Mouse (Mus musculus): Measurements from ENCODE around the gene Ext2. TPM values are rescaled to one million over a fixed set of nuclear protein-coding genes. Genes with fewer than 3 reads are reported as not detected.
A peak's percentile ranks its signal among the peaks of the same experiment; 100 is the strongest.

Gene Ext2
- total and polyA plus RNA-seq, 3 experiments: 28.9 to 44.0 (median 43.8) TPM

DNA sequence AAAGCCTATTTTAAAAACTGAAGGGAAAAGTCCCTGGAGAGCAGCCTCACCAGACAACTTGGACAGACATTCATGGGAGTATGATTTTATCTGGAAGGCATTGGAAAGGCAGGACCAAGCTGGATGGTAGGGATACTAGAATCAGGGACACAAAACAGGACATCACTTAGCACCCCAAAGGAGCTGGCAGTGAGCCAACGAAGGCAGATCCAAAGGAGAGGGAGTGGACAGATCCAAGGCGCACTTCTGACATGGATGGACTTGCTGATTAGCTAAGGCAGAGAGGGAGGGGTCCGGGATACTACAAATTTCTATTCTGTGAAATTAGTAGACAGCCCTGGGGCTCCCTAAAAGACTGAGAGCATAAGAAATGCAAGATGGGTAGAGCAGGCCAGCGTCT lies 16.8 kb downstream of the Ext2 start:
- Histone ChIP-seq H3K27ac (no peak overlapping the region), H3K36me3 (ENCODE audit: control insufficient read depth, insufficient read depth, low read length) (no peaks in the 10 kb centered on the region), H3K4me1 (ENCODE audit: control insufficient read depth, insufficient read depth, low read length) (no peaks in the 10 kb centered on the region), H3K9ac (ENCODE audit: low read depth, low read length) (no peak overlapping the region), H3K27me3 (ENCODE audit: control insufficient read depth, insufficient read depth, low read length) (no peaks in the 10 kb centered on the region), H3K79me2 (replicated peaks; ENCODE audit: control insufficient read depth, insufficient read depth, low read length) (no peaks in the 10 kb centered on the region; the same call in 1 of the 2 replicates), H3K4me3 (no peak overlapping the region)
- no peak for DNase-seq
- 76% methylated on average over 4 of the region's 4 CpGs for WGBS
- intact Hi-C loops (cut with DNase I): no loop called here
- TF ChIP-seq EP300 (IDR thresholded peaks at IDR 0.05; ENCODE audit: insufficient read depth, low read depth, low read length) (no peak), POLR2A (IDR thresholded peaks at IDR 0.05; ENCODE audit: insufficient read depth, low read depth, low read length) (no peak), CTCF (IDR thresholded peaks at IDR 0.05) (no peak)

DNA sequence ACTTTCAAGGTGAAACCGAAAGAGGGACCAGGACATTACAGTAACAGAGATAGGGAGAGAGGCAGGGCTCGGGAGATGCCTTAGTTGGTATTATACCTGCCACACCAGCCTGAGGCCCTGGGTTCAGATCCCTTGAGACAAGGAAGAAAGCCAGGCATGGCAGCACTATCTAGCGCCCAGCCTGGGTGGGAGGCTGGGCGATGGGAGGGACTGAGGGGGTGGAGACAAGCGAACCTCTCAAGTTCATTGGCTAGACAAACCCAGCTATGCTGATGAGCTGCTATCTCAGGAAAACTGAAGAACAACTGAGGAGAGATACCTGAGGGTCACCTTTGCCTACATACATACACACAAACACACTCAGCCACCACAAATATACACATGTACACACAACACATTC lies 17.3 kb downstream of the Ext2 start:
- Histone ChIP-seq H3K27me3 (ENCODE audit: control insufficient read depth, insufficient read depth, low read length) (no peaks in the 10 kb centered on the region), H3K4me3 (no peak overlapping the region), H3K4me1 (ENCODE audit: control insufficient read depth, insufficient read depth, low read length) (no peaks in the 10 kb centered on the region), H3K9ac (ENCODE audit: low read depth, low read length) (no peak overlapping the region), H3K79me2 (replicated peaks; ENCODE audit: control insufficient read depth, insufficient read depth, low read length) (no peaks in the 10 kb centered on the region; the same call in 1 of the 2 replicates), H3K36me3 (ENCODE audit: control insufficient read depth, insufficient read depth, low read length) (no peaks in the 10 kb centered on the region), H3K27ac (no peak overlapping the region)
- 90% methylated on average over 5 of the region's 5 CpGs for WGBS
- DNase-seq: no peak
- intact Hi-C loops (cut with DNase I): no loop called here
- no peak for TF ChIP-seq EP300 (IDR thresholded peaks at IDR 0.05; ENCODE audit: insufficient read depth, low read depth, low read length)
- TF ChIP-seq POLR2A (IDR thresholded peaks at IDR 0.05; ENCODE audit: insufficient read depth, low read depth, low read length): no peak
- TF ChIP-seq CTCF (IDR thresholded peaks at IDR 0.05): no peak

DNA sequence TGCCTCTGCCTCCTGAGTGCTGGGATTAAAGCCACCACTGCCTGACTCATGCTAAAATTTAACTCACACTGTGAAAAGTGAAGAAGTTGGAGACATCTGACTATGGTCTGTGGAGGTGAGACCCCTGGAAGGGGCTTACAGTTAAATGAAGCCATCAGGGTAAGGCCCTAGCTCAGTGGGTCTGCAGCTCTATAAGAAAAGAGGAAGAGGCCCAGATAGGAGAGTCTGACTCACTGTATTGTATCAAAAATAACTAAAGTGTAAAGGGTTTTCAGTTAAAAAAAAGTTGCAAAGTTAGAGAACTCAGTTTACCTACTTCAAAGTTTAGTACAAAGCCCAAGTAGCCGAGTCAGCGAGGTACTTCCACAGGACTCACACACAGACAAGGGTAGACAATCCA lies 19.4 kb downstream of the Ext2 start:
- H3K4me1 ChIP-seq (ENCODE audit: control insufficient read depth, insufficient read depth, low read length): no peaks in the 10 kb centered on the region
- H3K79me2 ChIP-seq (replicated peaks; ENCODE audit: control insufficient read depth, insufficient read depth, low read length): no peaks in the 10 kb centered on the region; the same call in 1 of the 2 replicates
- intact Hi-C loops (cut with DNase I): no loop called here
- 89% methylated on average over 2 of the region's 2 CpGs for WGBS
- no peak overlapping the region for H3K4me3 ChIP-seq
- no peak for DNase-seq
- TF ChIP-seq CTCF (IDR thresholded peaks at IDR 0.05) (no peak), POLR2A (IDR thresholded peaks at IDR 0.05; ENCODE audit: insufficient read depth, low read depth, low read length) (no peak), EP300 (IDR thresholded peaks at IDR 0.05; ENCODE audit: insufficient read depth, low read depth, low read length) (no peak)
- H3K9ac ChIP-seq (ENCODE audit: low read depth, low read length): no peak overlapping the region
- H3K27me3 ChIP-seq (ENCODE audit: control insufficient read depth, insufficient read depth, low read length): no peaks in the 10 kb centered on the region
- H3K36me3 ChIP-seq (ENCODE audit: control insufficient read depth, insufficient read depth, low read length): no peaks in the 10 kb centered on the region
- no peak overlapping the region for H3K27ac ChIP-seq

DNA sequence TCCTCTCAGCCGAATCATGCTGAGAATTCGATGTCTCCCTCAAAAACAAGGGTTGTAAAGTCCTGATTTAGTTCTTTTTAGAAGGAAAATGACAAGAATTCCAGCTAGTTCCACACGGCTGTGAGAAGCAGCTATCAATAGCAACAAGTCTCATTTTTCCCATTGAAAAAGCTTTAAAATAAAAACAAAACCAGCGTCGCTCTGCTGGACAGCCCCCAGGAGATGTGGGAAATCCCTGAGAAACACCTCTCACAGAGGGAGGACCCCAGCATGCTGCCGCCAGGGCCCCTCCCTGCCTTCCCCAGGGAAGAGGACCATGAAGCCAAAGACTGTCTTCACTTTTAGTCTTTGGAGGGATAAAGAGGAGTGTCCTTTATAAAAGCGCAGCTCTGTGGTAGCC lies 21.3 kb downstream of the Ext2 start:
- no peak for DNase-seq
- H3K36me3 ChIP-seq (ENCODE audit: control insufficient read depth, insufficient read depth, low read length): no peaks in the 10 kb centered on the region
- H3K27ac ChIP-seq: no peak overlapping the region
- TF ChIP-seq CTCF (IDR thresholded peaks at IDR 0.05) (no peak), POLR2A (IDR thresholded peaks at IDR 0.05; ENCODE audit: insufficient read depth, low read depth, low read length) (no peak), EP300 (IDR thresholded peaks at IDR 0.05; ENCODE audit: insufficient read depth, low read depth, low read length) (no peak)
- no peak overlapping the region for H3K4me3 ChIP-seq
- H3K79me2 ChIP-seq (replicated peaks; ENCODE audit: control insufficient read depth, insufficient read depth, low read length): no peaks in the 10 kb centered on the region
- no peak overlapping the region for H3K9ac ChIP-seq (ENCODE audit: low read depth, low read length)
- 71% methylated on average over 7 of the region's 7 CpGs for WGBS
- intact Hi-C loops (cut with DNase I): no loop called here
- H3K27me3 ChIP-seq (ENCODE audit: control insufficient read depth, insufficient read depth, low read length): no peaks in the 10 kb centered on the region
- peaks cover 2% of the 10 kb centered on the region; the same call in 1 of the 2 replicates for H3K4me1 ChIP-seq (ENCODE audit: control insufficient read depth, insufficient read depth, low read length)

DNA sequence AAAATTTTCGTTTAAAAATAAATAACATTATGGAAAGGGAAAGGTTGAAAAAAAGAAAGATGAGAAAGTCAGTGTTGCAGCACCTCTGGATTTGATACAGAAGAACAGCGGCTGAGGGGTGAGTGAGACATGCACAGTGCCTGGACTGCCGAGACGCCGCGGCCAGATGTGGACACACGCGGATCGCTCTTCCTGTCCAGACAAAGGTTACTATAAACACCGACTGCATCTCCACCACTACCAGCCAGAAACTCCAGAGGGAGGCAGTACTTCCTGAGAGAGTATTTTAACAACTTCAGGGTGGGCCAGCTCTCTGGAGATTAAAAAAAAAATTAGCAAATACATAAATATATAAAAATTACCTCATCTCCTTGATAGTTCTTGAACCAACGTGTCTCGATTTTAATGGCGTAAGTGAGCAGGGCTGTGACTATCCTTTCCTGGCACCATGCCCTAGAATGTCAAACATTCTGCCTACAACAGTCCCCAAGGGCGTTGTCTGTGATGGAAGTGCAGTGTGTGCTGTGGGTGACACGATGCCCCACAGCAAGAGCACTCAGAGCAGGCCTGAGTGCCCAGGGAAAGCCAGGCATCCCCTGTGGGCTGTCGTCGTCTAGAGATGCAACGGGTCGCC lies 25.1 kb downstream of the Ext2 start:
- Histone ChIP-seq H3K79me2 (replicated peaks; ENCODE audit: control insufficient read depth, insufficient read depth, low read length) (no peaks in the 10 kb centered on the region), H3K4me1 (ENCODE audit: control insufficient read depth, insufficient read depth, low read length) (peaks cover 2% of the 10 kb centered on the region; the same call in 1 of the 2 replicates), H3K9ac (ENCODE audit: low read depth, low read length) (no peak overlapping the region), H3K4me3 (no peak overlapping the region), H3K27me3 (ENCODE audit: control insufficient read depth, insufficient read depth, low read length) (no peaks in the 10 kb centered on the region), H3K27ac (no peak overlapping the region), H3K36me3 (ENCODE audit: control insufficient read depth, insufficient read depth, low read length) (no peaks in the 10 kb centered on the region)
- intact Hi-C loops (cut with DNase I): no loop called here
- no peak for TF ChIP-seq POLR2A (IDR thresholded peaks at IDR 0.05; ENCODE audit: insufficient read depth, low read depth, low read length)
- no peak for TF ChIP-seq EP300 (IDR thresholded peaks at IDR 0.05; ENCODE audit: insufficient read depth, low read depth, low read length)
- peak; percentile 26; the same call in 1 of the 2 replicates for TF ChIP-seq CTCF (IDR thresholded peaks at IDR 0.05)
- WGBS: 35% methylated on average over 19 of the region's 19 CpGs
- DNase-seq: no peak

DNA sequence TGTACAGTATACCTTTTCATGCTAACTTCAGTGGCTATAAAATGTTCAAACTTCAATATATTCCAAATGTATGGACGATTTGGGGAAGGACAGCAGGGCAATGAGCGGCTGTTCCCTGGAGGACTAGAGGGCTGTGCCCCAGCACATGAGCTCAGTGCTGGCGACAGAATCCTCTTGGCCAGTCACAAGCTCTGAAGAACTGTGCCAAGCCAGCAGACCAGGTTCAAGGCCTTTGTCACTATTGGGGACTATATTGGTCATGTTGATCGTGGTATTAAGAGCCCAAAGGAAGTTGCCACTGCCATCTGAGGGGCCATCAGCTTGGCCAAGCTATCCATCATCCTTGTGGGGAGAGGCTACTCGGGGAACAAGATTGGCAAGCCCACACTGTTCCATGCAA lies 28.0 kb downstream of the Ext2 start:
- Histone ChIP-seq H3K4me3 (no peak overlapping the region), H3K27me3 (ENCODE audit: control insufficient read depth, insufficient read depth, low read length) (no peaks in the 10 kb centered on the region), H3K36me3 (ENCODE audit: control insufficient read depth, insufficient read depth, low read length) (no peaks in the 10 kb centered on the region), H3K79me2 (replicated peaks; ENCODE audit: control insufficient read depth, insufficient read depth, low read length) (no peaks in the 10 kb centered on the region), H3K9ac (ENCODE audit: low read depth, low read length) (no peak overlapping the region), H3K27ac (no peak overlapping the region), H3K4me1 (ENCODE audit: control insufficient read depth, insufficient read depth, low read length) (peaks cover 5% of the 10 kb centered on the region)
- no peak for TF ChIP-seq CTCF (IDR thresholded peaks at IDR 0.05)
- TF ChIP-seq POLR2A (IDR thresholded peaks at IDR 0.05; ENCODE audit: insufficient read depth, low read depth, low read length): no peak
- no peak for TF ChIP-seq EP300 (IDR thresholded peaks at IDR 0.05; ENCODE audit: insufficient read depth, low read depth, low read length)
- DNase-seq: no peak
- intact Hi-C loops (cut with DNase I): no loop called here
- 84% methylated on average over 5 of the region's 5 CpGs for WGBS

All from heart, adult 2 months (tissue).